Mouse (Mus musculus): ENCODE results near the gene Hacd4. TPM values are rescaled to one million over a fixed set of nuclear protein-coding genes. Genes with fewer than 3 reads are reported as not detected.

The Hacd4 gene
- total RNA-seq (2017): 25.9 and 33.5 TPM in 2 replicates

GRCm38 (mm10) chr4:88438326-88438989, at the start of gene Hacd4:
TSS of gene Hacd4 (minus strand) at chr4:88438928.
- ATAC-seq (replicated peaks in 1 of 2; ENCODE audit: insufficient read depth in 1 of 2, low FRiP score in 2 of 2, low TSS enrichment in 1 of 2, low read depth in 1 of 2, poor library complexity in 2 of 2, severe bottlenecking in 2 of 2): peak; percentile 28 to 37; a peak in 1 of 4 replicates

- no peak for ATAC-seq (replicated peaks in 1 of 2; ENCODE audit: insufficient read depth in 1 of 2, low FRiP score in 2 of 2, low TSS enrichment in 1 of 2, low read depth in 1 of 2, poor library complexity in 2 of 2, severe bottlenecking in 2 of 2)
Measured at GRCm38 (mm10) chr4:88488107-88488506, 49.4 kb upstream of the Hacd4 start.

DNA sequence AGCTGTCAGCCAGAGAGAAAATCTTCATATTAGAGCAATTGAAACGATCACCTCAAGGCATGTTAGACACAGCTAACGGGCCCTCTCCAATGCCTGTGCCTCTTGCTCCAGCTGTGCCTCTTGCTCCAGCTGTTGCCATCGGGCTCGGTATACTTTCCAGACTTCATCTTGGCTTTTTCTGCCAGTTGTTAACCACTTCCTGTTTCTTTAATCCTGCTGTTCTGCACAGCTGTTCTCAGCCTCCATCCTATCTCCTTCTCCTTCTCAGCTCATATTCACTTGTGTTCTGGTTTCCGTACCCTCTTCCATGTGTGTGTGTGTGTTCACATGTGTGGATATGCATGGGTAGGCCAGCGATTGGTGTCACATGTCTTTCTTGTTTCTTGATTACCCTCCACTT, 41.4 kb upstream of the Hacd4 start:
- ATAC-seq (replicated peaks in 1 of 2; ENCODE audit: insufficient read depth in 1 of 2, low FRiP score in 2 of 2, low TSS enrichment in 1 of 2, low read depth in 1 of 2, poor library complexity in 2 of 2, severe bottlenecking in 2 of 2): peak in 1 of 2 experiments; percentile 32; a peak in 1 of 4 replicates

DNA sequence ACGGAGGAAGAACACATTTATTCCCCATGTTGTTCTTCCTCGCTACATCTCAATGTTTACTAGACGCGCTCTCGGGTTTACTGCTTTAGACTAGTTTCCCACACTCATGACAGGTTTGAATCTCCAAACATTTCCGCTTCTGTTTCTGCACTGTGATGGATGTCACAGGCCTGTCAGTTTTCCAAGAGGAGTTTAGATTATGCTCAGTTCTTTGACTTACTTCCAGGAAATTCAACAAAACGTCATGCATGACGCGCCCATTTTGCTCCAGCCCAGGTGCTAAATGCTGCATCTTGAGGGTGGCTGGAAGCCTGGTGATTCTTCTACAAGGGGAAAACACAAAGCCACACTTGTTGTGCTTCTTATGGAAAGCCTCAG, 40.1 kb upstream of the Hacd4 start:
- no peak for ATAC-seq (replicated peaks in 1 of 2; ENCODE audit: insufficient read depth in 1 of 2, low FRiP score in 2 of 2, low TSS enrichment in 1 of 2, low read depth in 1 of 2, poor library complexity in 2 of 2, severe bottlenecking in 2 of 2)

GRCm38 (mm10) chr4:88478177-88478808, 39.6 kb upstream of the Hacd4 start:
- no peak for ATAC-seq (replicated peaks in 1 of 2; ENCODE audit: insufficient read depth in 1 of 2, low FRiP score in 2 of 2, low TSS enrichment in 1 of 2, low read depth in 1 of 2, poor library complexity in 2 of 2, severe bottlenecking in 2 of 2)

GRCm38 (mm10) chr4:88476511-88477210, 37.9 kb upstream of the Hacd4 start:
- no peak for ATAC-seq (replicated peaks in 1 of 2; ENCODE audit: insufficient read depth in 1 of 2, low FRiP score in 2 of 2, low TSS enrichment in 1 of 2, low read depth in 1 of 2, poor library complexity in 2 of 2, severe bottlenecking in 2 of 2)

DNA sequence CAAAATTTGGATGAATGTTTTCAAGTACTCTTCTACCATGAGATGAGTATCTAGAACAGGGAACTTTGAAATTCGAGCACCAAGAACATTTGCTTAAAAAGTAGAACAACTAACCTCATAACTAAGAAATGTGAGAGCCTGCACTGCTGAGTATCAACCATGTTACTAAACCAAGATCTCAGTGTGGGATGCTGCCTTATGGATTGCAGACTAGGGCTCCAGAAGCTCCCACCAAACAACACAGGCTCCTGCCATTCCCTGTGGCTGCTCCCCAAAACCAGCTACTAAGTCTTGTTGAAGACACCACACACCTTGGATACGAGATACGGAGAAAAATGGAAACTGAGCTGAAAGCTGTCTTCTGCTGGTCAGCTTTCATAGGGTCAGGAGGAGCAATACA, 37.4 kb upstream of the Hacd4 start:
- no peak for ATAC-seq (replicated peaks in 1 of 2; ENCODE audit: insufficient read depth in 1 of 2, low FRiP score in 2 of 2, low TSS enrichment in 1 of 2, low read depth in 1 of 2, poor library complexity in 2 of 2, severe bottlenecking in 2 of 2)

GRCm38 (mm10) chr4:88471528-88471927, 32.8 kb upstream of the Hacd4 start:
- 0 out of 4 replicates have a peak, but pooled peaks of 1 of the 2 experiments have one; percentile 25 for ATAC-seq (replicated peaks in 1 of 2; ENCODE audit: insufficient read depth in 1 of 2, low FRiP score in 2 of 2, low TSS enrichment in 1 of 2, low read depth in 1 of 2, poor library complexity in 2 of 2, severe bottlenecking in 2 of 2)

DNA sequence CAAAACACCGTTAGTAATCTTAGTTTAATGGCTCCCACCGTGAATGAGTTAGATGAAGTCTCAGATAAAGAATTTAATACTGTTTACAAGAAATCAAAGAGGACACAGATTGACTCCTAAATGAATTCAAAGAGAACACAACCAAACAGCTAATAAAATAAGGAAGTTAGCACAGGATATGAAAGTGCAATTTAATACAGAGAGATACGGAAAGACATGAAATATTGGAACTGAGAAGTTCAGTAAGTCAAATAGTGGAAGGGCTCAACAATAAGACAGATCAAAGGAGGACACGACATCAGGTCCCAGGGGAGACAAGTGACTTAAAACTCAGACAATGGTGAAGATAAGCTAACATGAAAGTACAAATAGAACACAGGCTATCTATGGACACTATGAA, 25.8 kb upstream of the Hacd4 start:
- ATAC-seq (replicated peaks in 1 of 2; ENCODE audit: insufficient read depth in 1 of 2, low FRiP score in 2 of 2, low TSS enrichment in 1 of 2, low read depth in 1 of 2, poor library complexity in 2 of 2, severe bottlenecking in 2 of 2): no peak

DNA sequence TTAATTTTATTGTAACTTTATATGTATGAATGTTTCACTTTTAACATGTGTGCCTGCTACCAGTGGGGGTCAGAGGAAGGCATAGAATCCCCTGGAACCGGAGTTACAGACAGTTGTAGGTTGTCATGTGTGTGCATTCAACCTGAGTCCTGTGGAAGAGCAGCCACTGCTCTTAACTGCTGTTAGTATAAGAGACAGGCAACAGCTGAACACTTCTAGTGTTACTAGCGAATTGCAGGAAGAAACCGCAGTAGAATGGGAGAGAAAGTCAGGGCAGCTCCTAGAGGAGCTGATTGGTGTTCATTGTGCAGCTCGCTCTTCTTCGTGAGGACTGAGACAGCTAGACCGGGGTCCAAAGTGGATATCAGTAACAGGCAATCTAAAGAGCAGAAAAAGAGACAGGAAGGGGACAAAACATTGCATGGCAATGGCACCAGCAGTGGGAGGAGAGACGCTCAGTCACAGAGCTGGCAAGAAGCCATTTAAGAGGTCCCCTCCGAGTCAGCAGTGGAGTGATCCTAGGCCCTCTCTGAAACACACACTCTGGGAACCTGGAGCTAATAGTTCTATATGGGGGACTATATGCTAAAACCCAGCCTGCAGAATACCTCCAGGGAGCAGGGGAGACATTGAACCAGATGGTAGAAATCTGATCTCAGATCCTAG, 24.4 kb upstream of the Hacd4 start:
- 0 out of 4 replicates have a peak, but pooled peaks of 1 of the 2 experiments have one; percentile 12 for ATAC-seq (replicated peaks in 1 of 2; ENCODE audit: insufficient read depth in 1 of 2, low FRiP score in 2 of 2, low TSS enrichment in 1 of 2, low read depth in 1 of 2, poor library complexity in 2 of 2, severe bottlenecking in 2 of 2)

- no peak for ATAC-seq (replicated peaks in 1 of 2; ENCODE audit: insufficient read depth in 1 of 2, low FRiP score in 2 of 2, low TSS enrichment in 1 of 2, low read depth in 1 of 2, poor library complexity in 2 of 2, severe bottlenecking in 2 of 2)
Measured at GRCm38 (mm10) chr4:88462501-88462900, 23.8 kb upstream of the Hacd4 start.

DNA sequence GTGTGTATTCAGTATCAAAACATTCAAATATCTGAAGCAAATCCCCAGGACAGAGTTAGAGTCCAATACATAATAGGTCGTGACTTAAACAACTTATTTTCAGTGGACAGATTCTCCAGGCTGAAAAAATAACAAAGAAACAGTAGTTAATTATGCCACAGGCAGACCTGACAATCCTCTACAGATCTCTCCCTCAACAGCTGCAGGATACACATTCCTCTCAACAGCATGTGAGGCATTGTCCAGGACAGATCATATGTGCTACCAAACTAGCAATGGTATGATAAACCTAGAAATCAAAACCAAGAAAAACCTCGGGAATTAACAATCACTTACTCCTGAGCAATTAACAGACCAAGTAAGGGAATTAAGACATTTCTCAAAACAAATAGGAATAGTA, 22.6 kb upstream of the Hacd4 start:
- no peak for ATAC-seq (replicated peaks in 1 of 2; ENCODE audit: insufficient read depth in 1 of 2, low FRiP score in 2 of 2, low TSS enrichment in 1 of 2, low read depth in 1 of 2, poor library complexity in 2 of 2, severe bottlenecking in 2 of 2)

DNA sequence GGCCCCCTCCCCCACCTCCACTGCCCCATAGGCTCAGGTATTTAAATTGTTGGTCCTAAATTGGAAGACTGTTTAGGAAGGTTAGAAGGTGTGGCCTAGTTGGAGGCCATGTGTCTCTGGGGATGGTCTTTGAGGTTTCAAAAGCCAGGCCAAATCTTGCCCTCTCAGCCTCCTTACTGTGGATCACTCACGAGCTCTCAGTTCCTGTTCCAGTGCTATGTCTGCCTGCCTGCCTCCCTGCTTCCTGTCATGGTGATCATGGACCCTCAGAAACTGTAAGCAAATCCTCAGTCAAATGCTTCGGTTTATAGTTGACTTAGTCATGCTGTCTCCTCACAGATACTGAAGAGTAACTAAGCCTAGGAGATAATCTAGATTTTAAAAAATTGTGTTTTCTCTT, 19.9 kb upstream of the Hacd4 start:
- peak in 1 of 2 experiments; percentile 17; a peak in 1 of 4 replicates for ATAC-seq (replicated peaks in 1 of 2; ENCODE audit: insufficient read depth in 1 of 2, low FRiP score in 2 of 2, low TSS enrichment in 1 of 2, low read depth in 1 of 2, poor library complexity in 2 of 2, severe bottlenecking in 2 of 2)

DNA sequence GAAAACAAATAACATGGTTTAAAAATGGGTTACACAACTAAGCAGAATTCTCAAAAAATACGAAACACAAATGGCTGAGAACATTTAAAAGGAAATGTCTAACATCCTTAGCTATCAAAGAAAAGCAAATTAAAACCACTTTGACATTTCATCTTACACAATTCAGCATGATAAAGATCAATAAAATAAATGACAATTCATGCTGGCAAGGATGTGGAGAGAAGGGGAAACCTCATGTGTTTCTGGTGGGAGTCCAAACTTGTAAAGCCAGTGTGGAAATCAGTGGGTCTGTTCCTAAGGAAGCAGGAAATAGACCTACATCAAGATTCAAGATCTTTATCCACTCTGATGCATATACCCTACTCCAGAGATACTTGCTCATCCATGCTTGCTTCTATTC, 19.4 kb upstream of the Hacd4 start:
- no peak for ATAC-seq (replicated peaks in 1 of 2; ENCODE audit: insufficient read depth in 1 of 2, low FRiP score in 2 of 2, low TSS enrichment in 1 of 2, low read depth in 1 of 2, poor library complexity in 2 of 2, severe bottlenecking in 2 of 2)

DNA sequence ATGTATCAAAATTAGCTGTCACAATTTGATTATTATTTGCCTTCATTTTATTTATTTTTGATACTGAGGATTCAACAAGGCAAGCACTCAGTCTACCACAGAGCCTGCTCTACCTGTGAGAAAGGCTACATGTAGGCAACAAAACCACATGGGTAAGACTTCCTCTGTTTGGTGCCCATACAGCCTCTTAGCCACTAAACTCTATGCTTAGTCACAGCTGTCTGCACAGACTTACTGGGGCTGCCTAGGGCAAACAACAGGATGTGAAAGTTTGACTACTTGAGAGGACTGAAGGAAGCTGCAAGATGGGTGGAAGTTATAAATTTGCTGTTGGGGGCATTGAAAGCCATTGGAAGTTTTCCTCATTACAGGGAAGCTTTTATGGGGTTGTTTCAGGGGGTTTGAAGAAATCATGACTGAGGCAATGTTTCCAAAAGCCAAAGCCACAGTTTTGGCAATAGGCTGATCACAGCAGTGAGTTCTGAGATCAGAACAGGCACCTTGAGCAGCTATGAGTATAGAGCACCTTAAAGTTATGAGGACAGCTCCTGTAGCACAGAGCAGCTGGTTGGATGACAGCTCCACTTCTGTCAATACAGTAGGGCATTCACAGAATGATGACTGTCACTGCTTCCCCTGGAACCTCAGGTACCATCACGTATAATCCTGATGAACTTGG, 11.5 kb upstream of the Hacd4 start:
- peak; percentile 99 to 100 for ATAC-seq (replicated peaks in 1 of 2; ENCODE audit: insufficient read depth in 1 of 2, low FRiP score in 2 of 2, low TSS enrichment in 1 of 2, low read depth in 1 of 2, poor library complexity in 2 of 2, severe bottlenecking in 2 of 2)

- no peak for ATAC-seq (replicated peaks in 1 of 2; ENCODE audit: insufficient read depth in 1 of 2, low FRiP score in 2 of 2, low TSS enrichment in 1 of 2, low read depth in 1 of 2, poor library complexity in 2 of 2, severe bottlenecking in 2 of 2)
Measured at GRCm38 (mm10) chr4:88448976-88449375, 10.2 kb upstream of the Hacd4 start.

DNA sequence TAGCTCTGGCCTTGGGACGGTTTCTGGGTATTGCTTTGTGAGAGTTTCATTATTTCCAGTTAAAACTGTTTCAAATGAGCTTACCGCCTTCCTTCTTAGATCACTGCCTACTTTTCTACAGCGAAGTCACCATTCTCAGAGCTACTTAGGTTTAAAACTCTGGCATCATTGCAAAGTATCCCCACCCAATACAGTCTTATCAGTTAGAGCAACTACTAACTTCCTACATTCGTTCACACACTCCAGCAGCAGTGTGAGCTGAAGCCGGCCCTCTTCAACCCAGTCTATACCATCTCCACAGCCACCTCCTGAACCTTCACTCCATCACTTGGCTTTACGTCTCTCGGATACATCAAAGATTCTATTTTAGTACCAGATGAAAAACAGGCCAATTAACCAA, 2.1 kb upstream of the Hacd4 start:
- ATAC-seq (replicated peaks in 1 of 2; ENCODE audit: insufficient read depth in 1 of 2, low FRiP score in 2 of 2, low TSS enrichment in 1 of 2, low read depth in 1 of 2, poor library complexity in 2 of 2, severe bottlenecking in 2 of 2): no peak

All from hematopoietic stem cell, adult 5-6 weeks (primary cell).